Mouse (Mus musculus) kidney, adult 2 months (tissue): ENCODE results near the gene Wdr20.

ENCODE experiments used
- CTCF ChIP-seq: fragments of 200-500 bp; conservative IDR thresholded peaks from 2 replicates; pipeline ENCODE4 v1.5.1; 2011; ENCODE audit warnings: low read depth, mild to moderate bottlenecking, control low read depth, low read length, moderate library complexity, mixed read lengths; ENCODE audit not compliant: insufficient read depth, insufficient read length
- POLR2A ChIP-seq: fragments of 200-500 bp; IDR thresholded peaks from one replicate; pipeline ENCODE4 v1.6.1; 2011; ENCODE audit warnings: low read depth, low read length, control low read depth

DNA sequence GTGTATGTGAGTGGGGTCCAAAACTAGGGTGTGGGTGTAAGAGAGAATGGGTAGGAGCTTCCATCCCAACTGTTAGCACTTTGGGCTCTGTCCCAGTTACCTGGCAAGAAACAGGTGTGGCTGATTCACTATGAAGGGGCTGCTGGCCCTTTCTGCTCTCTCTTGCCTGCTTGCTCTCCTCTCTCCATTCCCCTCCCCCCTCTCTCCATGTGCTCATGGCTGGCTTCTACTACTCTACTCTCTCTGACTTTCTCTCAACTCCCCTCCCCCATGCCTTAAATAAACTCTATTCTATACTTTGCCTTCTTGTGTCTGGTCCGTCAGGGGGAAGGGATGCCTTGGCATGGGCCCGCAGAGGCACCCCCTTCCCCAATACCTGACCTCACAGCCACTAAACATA is 37.0 kb upstream of the Wdr20 start:
- TF ChIP-seq CTCF = no peak
- no peak for TF ChIP-seq POLR2A
